Mouse (Mus musculus): Measurements from ENCODE around the gene Pgs1. TPM values are rescaled to one million over a fixed set of nuclear protein-coding genes. Genes with fewer than 3 reads are reported as not detected.
A peak's percentile ranks its signal among the peaks of the same experiment; 100 is the strongest.

Gene Pgs1
- 41.8 and 46.7 TPM in 2 replicates for polyA plus RNA-seq (2016; fragmentation: Nextera tagmentation; extraction: Ambion mirVana)

DNA sequence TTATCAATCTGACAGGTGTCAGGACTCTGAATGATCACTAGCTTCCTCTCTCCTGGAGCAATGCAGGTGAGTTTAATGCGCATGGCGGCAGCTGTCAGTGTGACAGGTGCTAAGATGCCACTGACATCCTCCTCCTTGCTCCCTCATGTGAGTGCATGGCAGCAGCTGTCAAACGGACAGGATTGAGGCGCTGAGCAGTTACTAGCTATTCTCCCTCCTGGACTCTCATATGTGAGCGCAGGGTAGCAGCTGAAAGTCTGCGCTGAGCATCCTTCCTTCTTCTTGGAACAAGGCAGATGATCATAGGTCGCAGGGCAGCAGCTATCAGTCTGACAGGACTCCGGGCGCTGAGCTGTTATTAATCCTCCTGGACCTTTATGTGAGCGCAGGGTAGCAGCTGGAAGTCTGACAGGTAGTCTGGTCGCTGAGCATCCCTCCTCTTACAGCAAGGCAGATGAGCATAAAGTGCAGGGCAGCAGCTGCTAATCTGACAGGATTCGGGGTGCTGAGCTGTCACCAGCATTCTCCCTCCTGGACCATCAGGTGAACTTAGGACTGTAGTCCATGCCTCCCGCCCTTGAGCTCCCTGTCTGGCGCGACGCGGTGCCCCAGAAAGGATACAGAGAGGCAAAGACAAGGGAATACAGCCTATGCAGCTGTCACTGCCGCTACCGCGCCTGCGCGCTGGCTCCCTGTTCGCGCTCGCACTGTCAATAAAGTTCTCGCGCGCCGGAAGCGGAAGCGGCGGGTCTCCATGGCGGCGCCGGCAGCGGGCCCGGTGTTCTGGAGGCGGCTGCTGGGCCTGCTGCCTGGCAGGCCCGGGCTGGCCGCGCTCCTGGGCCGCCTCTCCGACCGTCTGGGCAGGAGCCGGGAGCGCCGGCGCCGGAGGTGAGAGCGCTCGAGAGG is at the start of gene Pgs1:
Pgs1 (plus strand) TSS at position 167 of the 906 bp plus-strand sequence.
- Histone ChIP-seq H3K4me3 (peak within 1 kb of the TSS; percentile 100), H3K9ac (peak within 1 kb of the TSS; percentile 98), H3K27me3 (no peaks in the 10 kb centered on the region), H3K4me2 (replicated peaks) (peak within 1 kb of the TSS; percentile 87), H3K9me3 (replicated peaks) (no peaks in the 10 kb centered on the region), H3K4me1 (peaks cover 42% of the 10 kb centered on the region), H3K27ac (peak within 1 kb of the TSS; percentile 89), H3K36me3 (no peaks in the 10 kb centered on the region)
- 6% methylated on average over 50 of the region's 51 CpGs for WGBS
- peak; percentile 87 for ATAC-seq (ENCODE audit: low FRiP score)

GRCm38 (mm10) chr11:117939004-117939730 is 46.9 kb upstream of the Pgs1 start:
- H3K27me3 ChIP-seq: peaks cover 33% of the 10 kb centered on the region; the same call in 1 of the 2 replicates
- H3K4me2 ChIP-seq (replicated peaks): peak overlapping the region; percentile 1; the same call in 1 of the 2 replicates
- 17% methylated on average over 4 of the region's 4 CpGs for WGBS
- no peak overlapping the region for H3K4me3 ChIP-seq
- H3K27ac ChIP-seq: 0 out of 2 replicates have a peak overlapping the region, but pooled peaks have one; percentile 41
- no peak for ATAC-seq (ENCODE audit: low FRiP score)
- no peaks in the 10 kb centered on the region for H3K36me3 ChIP-seq
- H3K9me3 ChIP-seq (replicated peaks): no peaks in the 10 kb centered on the region
- H3K9ac ChIP-seq: no peak overlapping the region
- peaks cover 50% of the 10 kb centered on the region for H3K4me1 ChIP-seq

GRCm38 (mm10) chr11:117939741-117940285 is 46.3 kb upstream of the Pgs1 start:
- Histone ChIP-seq H3K4me2 (replicated peaks) (peak overlapping the region; percentile 1), H3K4me3 (no peak overlapping the region), H3K36me3 (no peaks in the 10 kb centered on the region), H3K27me3 (peaks cover 27% of the 10 kb centered on the region; the same call in 1 of the 2 replicates), H3K4me1 (peaks cover 45% of the 10 kb centered on the region), H3K9ac (0 out of 2 replicates have a peak overlapping the region, but pooled peaks have one; percentile 13), H3K27ac (peak overlapping the region; percentile 79), H3K9me3 (replicated peaks) (no peaks in the 10 kb centered on the region)
- ATAC-seq (ENCODE audit: low FRiP score): peak; percentile 91
- 0% methylated on average over 7 of the region's 7 CpGs for WGBS

DNA sequence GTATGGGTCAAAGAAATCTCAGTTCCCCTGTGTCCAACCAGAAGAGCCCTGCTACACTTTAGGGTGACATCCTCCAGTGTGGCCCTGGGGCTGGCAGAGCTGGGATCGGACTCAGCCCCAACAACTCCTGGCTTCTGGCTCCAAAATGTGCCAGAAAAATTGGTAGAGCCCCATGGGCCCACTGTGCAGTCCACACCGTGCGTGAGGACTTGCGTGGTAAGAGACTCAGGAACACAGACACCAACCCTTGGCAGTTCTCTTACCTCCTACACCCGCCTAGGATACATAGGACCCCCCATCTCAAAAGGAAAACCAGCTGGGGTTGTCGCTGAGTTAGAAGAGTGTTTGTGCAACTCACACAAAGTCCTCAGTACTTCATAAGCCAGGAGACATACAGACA is 45.2 kb upstream of the Pgs1 start:
- no peak for ATAC-seq (ENCODE audit: low FRiP score)
- Histone ChIP-seq H3K4me3 (no peak overlapping the region), H3K9me3 (replicated peaks) (no peaks in the 10 kb centered on the region), H3K4me2 (replicated peaks) (no peak overlapping the region), H3K4me1 (peaks cover 35% of the 10 kb centered on the region), H3K36me3 (no peaks in the 10 kb centered on the region), H3K9ac (no peak overlapping the region), H3K27me3 (peaks cover 18% of the 10 kb centered on the region; the same call in 1 of the 2 replicates), H3K27ac (0 out of 2 replicates have a peak overlapping the region, but pooled peaks have one; percentile 79)
- WGBS: 90% methylated on average over 6 of the region's 6 CpGs

GRCm38 (mm10) chr11:117941325-117941834 is 44.7 kb upstream of the Pgs1 start:
- Histone ChIP-seq H3K4me2 (replicated peaks) (no peak overlapping the region), H3K27ac (no peak overlapping the region), H3K27me3 (0 out of 2 replicates have a peak, but pooled peaks cover 13% of the 10 kb centered on the region), H3K4me3 (no peak overlapping the region), H3K9me3 (replicated peaks) (no peaks in the 10 kb centered on the region), H3K4me1 (peaks cover 30% of the 10 kb centered on the region), H3K9ac (no peak overlapping the region), H3K36me3 (no peaks in the 10 kb centered on the region)
- WGBS: 77% methylated on average over 8 of the region's 8 CpGs
- no peak for ATAC-seq (ENCODE audit: low FRiP score)

DNA sequence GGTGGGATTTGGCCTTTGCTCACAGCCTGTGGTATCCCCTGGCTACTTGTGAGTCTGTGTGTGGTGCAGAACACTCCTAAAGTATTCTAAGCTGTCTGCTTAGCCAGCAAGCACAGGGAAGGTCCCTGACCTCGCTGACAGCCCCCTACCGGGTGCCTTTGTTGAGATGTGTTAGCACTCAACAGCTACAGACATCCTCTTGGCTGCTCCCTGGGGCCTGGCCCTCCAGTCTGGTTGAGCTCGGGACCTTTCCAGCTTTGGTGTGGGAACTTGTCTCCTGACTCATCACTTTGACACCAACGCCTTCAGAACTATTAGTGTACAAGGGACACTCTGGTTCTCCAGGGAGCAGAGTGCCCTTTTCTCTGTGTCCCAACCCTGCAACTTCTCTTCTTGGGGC is 44.2 kb upstream of the Pgs1 start:
- H3K27ac ChIP-seq: no peak overlapping the region
- H3K4me1 ChIP-seq: peaks cover 28% of the 10 kb centered on the region
- no peak overlapping the region for H3K9ac ChIP-seq
- no peak overlapping the region for H3K4me3 ChIP-seq
- WGBS: 7% methylated on average over 4 of the region's 4 CpGs
- H3K9me3 ChIP-seq (replicated peaks): no peaks in the 10 kb centered on the region
- H3K4me2 ChIP-seq (replicated peaks): no peak overlapping the region
- H3K27me3 ChIP-seq: peaks cover 11% of the 10 kb centered on the region; the same call in 1 of the 2 replicates
- no peak for ATAC-seq (ENCODE audit: low FRiP score)
- no peaks in the 10 kb centered on the region for H3K36me3 ChIP-seq

DNA sequence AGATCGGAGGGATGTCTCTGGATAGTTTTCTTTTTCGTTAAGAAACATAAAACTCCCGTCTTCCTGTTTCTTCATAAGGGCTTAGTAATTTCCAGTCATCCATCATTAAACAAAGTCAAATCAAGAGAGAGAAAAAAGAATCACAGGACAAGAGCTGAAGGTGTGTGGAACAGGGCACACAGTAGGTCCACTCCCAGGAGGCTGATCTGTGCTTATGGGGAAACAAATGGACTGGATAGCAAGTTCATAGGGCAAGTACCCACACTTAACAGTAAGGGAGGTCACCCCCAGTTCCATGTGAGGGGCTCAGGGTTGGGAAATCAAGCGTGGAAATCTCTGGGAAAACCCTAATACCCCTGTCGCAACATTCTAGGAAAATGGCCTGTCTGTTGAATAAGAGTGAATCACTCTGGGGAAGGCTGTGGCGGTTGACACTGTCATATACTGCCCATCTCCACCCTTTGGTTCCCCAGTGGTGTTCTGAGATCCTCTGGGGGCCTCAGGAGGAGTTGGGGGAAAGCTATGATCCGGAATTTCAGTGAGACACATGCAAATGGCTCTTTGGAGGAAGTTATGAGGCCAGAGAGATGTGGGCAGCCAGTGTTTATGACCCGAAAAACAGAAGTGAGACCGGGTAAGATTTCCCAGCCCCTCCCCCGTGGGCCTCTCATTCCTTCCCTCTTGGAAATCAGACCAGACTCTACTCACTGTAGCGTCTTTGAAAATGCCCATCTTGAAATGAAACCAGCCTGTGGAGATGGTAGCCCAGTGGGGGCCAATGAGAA is 39.7 kb upstream of the Pgs1 start:
- Histone ChIP-seq H3K36me3 (no peaks in the 10 kb centered on the region), H3K4me2 (replicated peaks) (no peak overlapping the region), H3K4me1 (peaks cover 18% of the 10 kb centered on the region), H3K27me3 (peaks cover 18% of the 10 kb centered on the region), H3K9ac (no peak overlapping the region), H3K27ac (no peak overlapping the region), H3K4me3 (no peak overlapping the region), H3K9me3 (replicated peaks) (no peaks in the 10 kb centered on the region)
- no peak for ATAC-seq (ENCODE audit: low FRiP score)
- WGBS: 78% methylated on average over 11 of the region's 11 CpGs

- WGBS: 80% methylated on average over 10 of the region's 10 CpGs
- Histone ChIP-seq H3K27ac (no peak overlapping the region), H3K4me2 (replicated peaks) (no peak overlapping the region), H3K4me3 (no peak overlapping the region), H3K9me3 (replicated peaks) (no peaks in the 10 kb centered on the region), H3K36me3 (no peaks in the 10 kb centered on the region), H3K4me1 (peaks cover 11% of the 10 kb centered on the region), H3K9ac (no peak overlapping the region), H3K27me3 (peaks cover 24% of the 10 kb centered on the region)
- ATAC-seq (ENCODE audit: low FRiP score): no peak
Measured at GRCm38 (mm10) chr11:117946996-117947419, 39.1 kb upstream of the Pgs1 start.

GRCm38 (mm10) chr11:117949392-117950091 is 36.5 kb upstream of the Pgs1 start:
- peaks cover 29% of the 10 kb centered on the region for H3K27me3 ChIP-seq
- peak overlapping the region; percentile 54 for H3K9ac ChIP-seq
- WGBS: 3% methylated on average over 48 of the region's 49 CpGs
- no peak overlapping the region for H3K27ac ChIP-seq
- peaks cover 20% of the 10 kb centered on the region for H3K4me1 ChIP-seq
- H3K36me3 ChIP-seq: no peaks in the 10 kb centered on the region
- H3K4me2 ChIP-seq (replicated peaks): peak overlapping the region; percentile 58
- ATAC-seq (ENCODE audit: low FRiP score): peak; percentile 74
- H3K4me3 ChIP-seq: peak overlapping the region; percentile 27
- no peaks in the 10 kb centered on the region for H3K9me3 ChIP-seq (replicated peaks)

GRCm38 (mm10) chr11:117951391-117951790 is 34.7 kb upstream of the Pgs1 start:
- no peaks in the 10 kb centered on the region for H3K9me3 ChIP-seq (replicated peaks)
- H3K27ac ChIP-seq: no peak overlapping the region
- H3K27me3 ChIP-seq: peaks cover 29% of the 10 kb centered on the region
- H3K36me3 ChIP-seq: no peaks in the 10 kb centered on the region
- 73% methylated on average over 6 of the region's 6 CpGs for WGBS
- no peak overlapping the region for H3K9ac ChIP-seq
- no peak overlapping the region for H3K4me2 ChIP-seq (replicated peaks)
- peaks cover 27% of the 10 kb centered on the region for H3K4me1 ChIP-seq
- no peak overlapping the region for H3K4me3 ChIP-seq
- no peak for ATAC-seq (ENCODE audit: low FRiP score)

All from hindbrain, embryonic 12.5 days (tissue).